Mouse (Mus musculus) kidney, embryonic 14.5 days (tissue): Measurements from ENCODE around the gene Lef1. TPM values are rescaled to one million over a fixed set of nuclear protein-coding genes. Genes with fewer than 3 reads are reported as not detected.
A peak's percentile ranks its signal among the peaks of the same experiment; 100 is the strongest.

Experiments used
- ATAC-seq: fragments of 200-750 bp; cut with Nextera tagmentation; 2 replicates; pipeline ENCODE4 v1.8.0; 2017; ENCODE audit warnings: moderate number of reproducible peaks, mild to moderate bottlenecking, moderate TSS enrichment, moderate library complexity; ENCODE audit not compliant: low FRiP score, low TSS enrichment
- H3K27ac ChIP-seq: fragments of 300-500 bp; sonication (generic); 2 replicates; pipeline ENCODE4 v1.5.1; 2014; ENCODE audit warnings: low read depth, mild to moderate bottlenecking, low read length, moderate library complexity, mixed read lengths
- H3K27me3 ChIP-seq: fragments of 300-500 bp; sonication (generic); 2 replicates; pipeline ENCODE4 v1.6.1; 2014; ENCODE audit warnings: mild to moderate bottlenecking, low read length; ENCODE audit not compliant: control insufficient read depth, insufficient read depth
- H3K36me3 ChIP-seq: fragments of 300-500 bp; sonication (generic); 2 replicates; pipeline ENCODE4 v1.6.1; 2014; ENCODE audit warnings: low read length, mixed read lengths; ENCODE audit not compliant: control insufficient read depth, insufficient read depth
- H3K4me1 ChIP-seq: fragments of 300-500 bp; sonication (generic); 2 replicates; pipeline ENCODE4 v1.6.1; 2014; ENCODE audit warnings: low read length, mixed read lengths; ENCODE audit not compliant: control insufficient read depth, insufficient read depth
- H3K4me2 ChIP-seq: fragments of 300-500 bp; sonication (generic); replicated peaks from 2 replicates; pipeline ENCODE4 v1.6.1; 2014; ENCODE audit warnings: low read depth, mild to moderate bottlenecking, low read length
- H3K4me3 ChIP-seq: fragments of 300-500 bp; sonication (generic); 2 replicates; pipeline ENCODE4 v1.5.1; 2014; ENCODE audit warnings: mild to moderate bottlenecking, low read length
- H3K9ac ChIP-seq: fragments of 300-500 bp; sonication (generic); 2 replicates; pipeline ENCODE4 v1.6.1; 2014; ENCODE audit warnings: low read depth, mild to moderate bottlenecking, low read length, moderate library complexity
- H3K9me3 ChIP-seq: fragments of 300-500 bp; sonication (generic); 2 replicates; pipeline ENCODE4 v1.6.1; 2016; ENCODE audit warnings: low read length; ENCODE audit not compliant: control insufficient read depth
- WGBS: fragments of 180-500 bp; shearing (Covaris S2); extraction: QIAGEN DNeasy Blood & Tissue Kit; methylation state at CpG from one replicate; pipeline ENCODE4 v1.1.7; 2014; 5-methylcytosine and 5-hydroxymethylcytosine counted together
- polyA plus RNA-seq: library from polyadenylated mRNA; unstranded; fragments of >200 nt; fragmentation: Nextera tagmentation; extraction: Ambion mirVana; gene quantifications from 2 replicates; pipeline ENCODE4 v1.2.1, GENCODE M21; 2014

Lef1 gene
- polyA plus RNA-seq, 1 experiment from 2014 or later = 32.1 TPM

GRCm38 (mm10) chr3:131237785-131238633 is 127.7 kb downstream of the Lef1 start:
- peak; percentile 81 for ATAC-seq
- H3K36me3 ChIP-seq = peaks cover 23% of the 10 kb centered on the region; the same call in 1 of the 2 replicates
- no peaks in the 10 kb centered on the region for H3K9me3 ChIP-seq
- WGBS = 62% methylated on average over 19 of the region's 19 CpGs
- H3K4me1 ChIP-seq = no peaks in the 10 kb centered on the region
- H3K27ac ChIP-seq = no peak overlapping the region
- no peak overlapping the region for H3K9ac ChIP-seq
- no peak overlapping the region for H3K4me2 ChIP-seq
- no peaks in the 10 kb centered on the region for H3K27me3 ChIP-seq
- no peak overlapping the region for H3K4me3 ChIP-seq

GRCm38 (mm10) chr3:131245766-131246578 is 135.7 kb downstream of the Lef1 start:
- H3K4me1 ChIP-seq = no peaks in the 10 kb centered on the region
- H3K9me3 ChIP-seq = no peaks in the 10 kb centered on the region
- no peaks in the 10 kb centered on the region for H3K27me3 ChIP-seq
- H3K36me3 ChIP-seq = peaks cover 44% of the 10 kb centered on the region
- peak; percentile 55; the same call in 1 of the 2 replicates for ATAC-seq
- no peak overlapping the region for H3K27ac ChIP-seq
- no peak overlapping the region for H3K4me2 ChIP-seq
- no peak overlapping the region for H3K9ac ChIP-seq
- WGBS = 56% methylated on average over 11 of the region's 11 CpGs
- no peak overlapping the region for H3K4me3 ChIP-seq

- H3K36me3 ChIP-seq = peaks cover 39% of the 10 kb centered on the region
- no peak for ATAC-seq
- H3K4me3 ChIP-seq = no peak overlapping the region
Measured at GRCm38 (mm10) chr3:131246579-131247046, 136.3 kb downstream of the Lef1 start.

GRCm38 (mm10) chr3:131247447-131247846 is 137.2 kb downstream of the Lef1 start:
- no peak overlapping the region for H3K9ac ChIP-seq
- H3K4me3 ChIP-seq = no peak overlapping the region
- no peaks in the 10 kb centered on the region for H3K27me3 ChIP-seq
- no peak overlapping the region for H3K4me2 ChIP-seq
- no peak for ATAC-seq
- H3K27ac ChIP-seq = no peak overlapping the region
- no peaks in the 10 kb centered on the region for H3K9me3 ChIP-seq
- no peaks in the 10 kb centered on the region for H3K4me1 ChIP-seq
- peaks cover 37% of the 10 kb centered on the region for H3K36me3 ChIP-seq
- 81% methylated on average over 6 of the region's 6 CpGs for WGBS

More at GRCm38 (mm10) chr3:131246579-131247046, 136.3 kb downstream of the Lef1 start:
- Histone ChIP-seq H3K4me1 (no peaks in the 10 kb centered on the region), H3K9me3 (no peaks in the 10 kb centered on the region), H3K9ac (no peak overlapping the region), H3K27me3 (no peaks in the 10 kb centered on the region), H3K27ac (no peak overlapping the region), H3K4me2 (no peak overlapping the region)
- 87% methylated on average over 8 of the region's 8 CpGs for WGBS

GRCm38 (mm10) chr3:131247851-131248250 is 137.6 kb downstream of the Lef1 start:
- Histone ChIP-seq H3K4me2 (no peak overlapping the region), H3K9me3 (no peaks in the 10 kb centered on the region), H3K4me1 (no peaks in the 10 kb centered on the region), H3K27ac (no peak overlapping the region), H3K36me3 (peaks cover 37% of the 10 kb centered on the region), H3K9ac (no peak overlapping the region), H3K27me3 (no peaks in the 10 kb centered on the region), H3K4me3 (no peak overlapping the region)
- WGBS = 82% methylated on average over 5 of the region's 5 CpGs
- no peak for ATAC-seq

GRCm38 (mm10) chr3:131248444-131248843 is 138.2 kb downstream of the Lef1 start:
- 85% methylated on average over 10 of the region's 10 CpGs for whole genome bisulfite sequencing
- Histone ChIP-seq H3K4me3 (no peak overlapping the region), H3K9ac (no peak overlapping the region), H3K27me3 (no peaks in the 10 kb centered on the region), H3K9me3 (no peaks in the 10 kb centered on the region), H3K36me3 (peaks cover 33% of the 10 kb centered on the region), H3K27ac (no peak overlapping the region), H3K4me1 (no peaks in the 10 kb centered on the region), H3K4me2 (no peak overlapping the region)
- no peak for ATAC-seq

- H3K27ac ChIP-seq = no peak overlapping the region
- no peak overlapping the region for H3K4me2 ChIP-seq
- no peaks in the 10 kb centered on the region for H3K27me3 ChIP-seq
- 88% methylated on average over 2 of the region's 2 CpGs for whole genome bisulfite sequencing
- no peaks in the 10 kb centered on the region for H3K4me1 ChIP-seq
- H3K9me3 ChIP-seq = no peaks in the 10 kb centered on the region
- H3K9ac ChIP-seq = no peak overlapping the region
- peaks cover 27% of the 10 kb centered on the region for H3K36me3 ChIP-seq
- ATAC-seq = no peak
- H3K4me3 ChIP-seq = no peak overlapping the region
Measured at GRCm38 (mm10) chr3:131250283-131250682, 140.0 kb downstream of the Lef1 start.

- peaks cover 27% of the 10 kb centered on the region for H3K36me3 ChIP-seq
- no peak overlapping the region for H3K4me2 ChIP-seq
- 89% methylated on average over 13 of the region's 13 CpGs for WGBS
- no peaks in the 10 kb centered on the region for H3K4me1 ChIP-seq
- H3K27ac ChIP-seq = no peak overlapping the region
- H3K27me3 ChIP-seq = no peaks in the 10 kb centered on the region
- no peak for ATAC-seq
- H3K4me3 ChIP-seq = no peak overlapping the region
- no peak overlapping the region for H3K9ac ChIP-seq
- H3K9me3 ChIP-seq = no peaks in the 10 kb centered on the region
Measured at GRCm38 (mm10) chr3:131250978-131251377, 140.7 kb downstream of the Lef1 start.

GRCm38 (mm10) chr3:131251601-131252000 is 141.3 kb downstream of the Lef1 start:
- H3K27ac ChIP-seq = no peak overlapping the region
- 90% methylated on average over 7 of the region's 7 CpGs for WGBS
- peaks cover 27% of the 10 kb centered on the region for H3K36me3 ChIP-seq
- H3K4me3 ChIP-seq = no peak overlapping the region
- no peaks in the 10 kb centered on the region for H3K9me3 ChIP-seq
- no peaks in the 10 kb centered on the region for H3K27me3 ChIP-seq
- H3K9ac ChIP-seq = no peak overlapping the region
- H3K4me2 ChIP-seq = no peak overlapping the region
- no peaks in the 10 kb centered on the region for H3K4me1 ChIP-seq
- no peak for ATAC-seq
